ENCODE assay signal across 8 mouse cellular contexts in genomic region chr10:69320667-69321518, GRCm38 (mm10). TPM values are rescaled to one million over a fixed set of nuclear protein-coding genes. Genes with fewer than 3 reads are reported as not detected.
A peak's percentile ranks its signal among the peaks of the same experiment; 100 is the strongest.
DNase-seq lines count a peak whose midpoint lies in the region; ATAC-seq and TF ChIP-seq lines count a peak whose summit lies in the region.

No protein-coding gene starts in this region.

- no peak overlapping the region for H3K4me3 ChIP-seq in hindbrain, postnatal 0 days (ENCODE audit: low read length)
- no peak overlapping the region for H3K4me3 ChIP-seq in macrophage (ENCODE audit: inconsistent target)

- H3K9ac ChIP-seq in hindbrain, postnatal 0 days (replicated peaks; ENCODE audit: low read length), result no peak overlapping the region

- no peaks in the 10 kb centered on the region for H3K27me3 ChIP-seq in hindbrain, postnatal 0 days (ENCODE audit: insufficient read depth, low read length)

- no peaks in the 10 kb centered on the region for H3K79me2 ChIP-seq in macrophage (ENCODE audit: inconsistent target)

- 42% methylated on average over 21 of the region's 21 CpGs for WGBS in hindbrain, postnatal 0 days
- WGBS in macrophage (ENCODE audit: missing documents), result 22% methylated on average over 21 of the region's 21 CpGs

- no peaks in the 10 kb centered on the region for H3K4me1 ChIP-seq in hindbrain, postnatal 0 days (ENCODE audit: insufficient read depth, low read length)

- H3K36me3 ChIP-seq in hindbrain, postnatal 0 days (ENCODE audit: insufficient read depth, low read length), result no peaks in the 10 kb centered on the region
- no peaks in the 10 kb centered on the region for H3K36me3 ChIP-seq in macrophage (ENCODE audit: inconsistent target)

- no peak overlapping the region for H3K27ac ChIP-seq in hindbrain, postnatal 0 days
- peak overlapping the region; percentile 29 for H3K27ac ChIP-seq in macrophage

- peak; percentile 96 for TF ChIP-seq CTCF in hindbrain, postnatal 0 days (IDR thresholded peaks at IDR 0.05; ENCODE audit: low read depth)

- H3K9me3 ChIP-seq in hindbrain, postnatal 0 days (ENCODE audit: low read length), result no peaks in the 10 kb centered on the region

- H3K4me2 ChIP-seq in hindbrain, postnatal 0 days (ENCODE audit: low read depth, low read length), result 0 out of 2 replicates have a peak overlapping the region, but pooled peaks have one; percentile 33

- ATAC-seq in hindbrain, postnatal 0 days, result peak; percentile 89

- peak; percentile 90 for DNase-seq in ZHBTc4 (ENCODE audit: low read depth, low spot score)
- DNase-seq in cerebellum, postnatal 36 days, result peak; percentile 68 to 74
- DNase-seq in frontal cortex, postnatal 36 days (ENCODE audit: low spot score in 2 of 2), result peak; percentile 72 to 79
- peak; percentile 95 for DNase-seq in hindbrain, postnatal 0 days (ENCODE audit: low spot score)
- DNase-seq in left cerebral cortex, adult 18-20 months (ENCODE audit: low spot score in 2 of 2), result peak; percentile 66 to 85
- DNase-seq in right cerebral cortex, adult 2 months (ENCODE audit: low spot score in 2 of 2), result peak; percentile 73 to 85
- peak; percentile 74 for DNase-seq in urinary bladder, postnatal 10 days (ENCODE audit: low spot score)

RNA-seq across cellular contexts. Expression of gene Cdk1, which starts 31.8 kb away (rescaled TPM):
- total RNA-seq in hindbrain, postnatal 0 days (2014; rRNA removed), result 28.1 and 44.3 TPM in 2 replicates
- polyA plus RNA-seq in hindbrain, postnatal 0 days (2015; fragmentation: Nextera tagmentation; extraction: Ambion mirVana), result 59.6 and 74.2 TPM in 2 replicates
- total RNA-seq in left cerebral cortex, adult 18-20 months (2021), result not detected
- 10 to 100 TPM in 2 of 26 experiments, 1 to 10 TPM in 24; 1.9 to 21.3 (median 5.5) TPM for total RNA-seq in macrophage (2018; cell fraction: chromatin; rRNA removed)
- 10 to 100 TPM; 14.3 to 40.4 (median 20.4) TPM for total RNA-seq in macrophage (2018; cell fraction: cytosol; rRNA removed)
- total RNA-seq in macrophage (2018; cell fraction: nucleus; rRNA removed), result 10 to 100 TPM in 3 of 26 experiments, 1 to 10 TPM in 23; 2.2 to 44.9 (median 6.0) TPM
- 23.9 to 111 TPM (median 50.1 TPM) in 3 replicates for polyA plus RNA-seq in macrophage (2018)

Comparison
In these comparisons a context has a peak if more than half of its experiments do, and no peak if none do; other contexts are left out.
1. RNA of gene Cdk1, which starts 31.8 kb away (total RNA-seq): 28.1 to 44.3 TPM in hindbrain, postnatal 0 days; not detected in left cerebral cortex, adult 18-20 months; every median in the first group is over 10 times any median in the second.
2. Peak in every context shown above with its lines, with median percentiles within 50 percentile points of each other: DNase-seq.